Mouse (Mus musculus) limb, embryonic 12.5 days (tissue): ENCODE measurements at regions not wholly inside any gene's neighbourhood (a gene's known extent, or its start where the extent isn't known, plus 50 kb on each side); places are given as distances from the start of the nearest gene placed in this dataset.
"Not testable (repeated sequence)": the region's sequence is repeated elsewhere in the genome, so short reads cannot be mapped to it uniquely, and the experiment has no call there.

Experiments used
- ATAC-seq: fragments of 200-750 bp; cut with Nextera tagmentation; 2 replicates; pipeline ENCODE4 v1.8.0; 2017; ENCODE audit warnings: low read depth, moderate TSS enrichment; ENCODE audit not compliant: insufficient number of reproducible peaks, insufficient read depth, low FRiP score, low TSS enrichment
- H3K27ac ChIP-seq: fragments of 300-500 bp; sonication (generic); 2 replicates; pipeline ENCODE4 v1.5.1; 2016; ENCODE audit warnings: mild to moderate bottlenecking, moderate library complexity
- H3K27me3 ChIP-seq: fragments of 300-500 bp; sonication (generic); 2 replicates; pipeline ENCODE4 v1.6.1; 2016; ENCODE audit warnings: mild to moderate bottlenecking, moderate library complexity
- H3K36me3 ChIP-seq: fragments of 300-500 bp; sonication (generic); 2 replicates; pipeline ENCODE4 v1.6.1; 2016; ENCODE audit warnings: mild to moderate bottlenecking, moderate library complexity
- H3K4me1 ChIP-seq: fragments of 300-500 bp; sonication (generic); replicated peaks from 2 replicates; pipeline ENCODE4 v1.6.1; 2016
- H3K4me2 ChIP-seq: fragments of 300-500 bp; sonication (generic); 2 replicates; pipeline ENCODE4 v1.6.1; 2016; ENCODE audit warnings: mild to moderate bottlenecking, moderate library complexity
- H3K4me3 ChIP-seq: fragments of 300-500 bp; sonication (generic); replicated peaks from 2 replicates; pipeline ENCODE4 v1.5.1; 2016; ENCODE audit warnings: mild to moderate bottlenecking
- H3K9ac ChIP-seq: fragments of 300-500 bp; sonication (generic); replicated peaks from 2 replicates; pipeline ENCODE4 v1.6.1; 2016; ENCODE audit warnings: mild to moderate bottlenecking, moderate library complexity
- H3K9me3 ChIP-seq: fragments of 300-500 bp; sonication (generic); 2 replicates; pipeline ENCODE4 v1.6.1; 2016; ENCODE audit warnings: mild to moderate bottlenecking, moderate library complexity
- whole genome bisulfite sequencing: fragments of 180-500 bp; shearing (Covaris S2); methylation state at CpG from one replicate; pipeline ENCODE4 v1.1.7; 2016; 5-methylcytosine and 5-hydroxymethylcytosine counted together

DNA sequence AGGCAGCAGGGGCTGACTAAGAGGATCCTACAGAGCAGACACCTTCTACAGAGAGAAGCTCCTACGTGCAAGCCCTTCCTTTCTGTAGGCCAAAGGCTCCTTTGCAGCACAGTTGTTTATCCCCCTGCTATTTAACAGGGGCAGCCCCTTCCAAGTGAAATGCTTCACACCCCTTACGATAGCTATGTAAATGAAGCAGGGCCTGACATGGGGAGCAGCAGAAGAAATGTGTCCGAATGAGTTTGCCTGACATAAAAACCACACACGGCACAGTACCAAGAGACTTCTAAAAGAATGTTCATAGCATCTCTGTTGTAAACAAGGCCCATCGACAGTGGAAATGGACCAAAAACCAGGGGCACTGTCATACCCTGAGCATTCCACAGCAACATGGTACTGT lies 259.3 kb upstream of the Smim15 start:
- Histone ChIP-seq H3K4me3 (no peak overlapping the region), H3K4me2 (no peak overlapping the region), H3K27me3 (no peaks in the 10 kb centered on the region), H3K36me3 (peaks cover 5% of the 10 kb centered on the region), H3K9me3 (no peaks in the 10 kb centered on the region), H3K4me1 (peaks cover 3% of the 10 kb centered on the region; the same call in 1 of the 2 replicates), H3K27ac (no peak overlapping the region), H3K9ac (no peak overlapping the region)
- 49% methylated on average over 5 of the region's 5 CpGs for WGBS
- no peak for ATAC-seq

- no peak for ATAC-seq
- Histone ChIP-seq H3K36me3 (no peaks in the 10 kb centered on the region), H3K27ac (no peak overlapping the region), H3K27me3 (no peaks in the 10 kb centered on the region), H3K9me3 (no peaks in the 10 kb centered on the region), H3K9ac (no peak overlapping the region), H3K4me2 (no peak overlapping the region), H3K4me1 (no peaks in the 10 kb centered on the region), H3K4me3 (no peak overlapping the region)
- 92% methylated on average over 8 of the region's 8 CpGs for WGBS
Measured at GRCm38 (mm10) chr13:107781741-107782140, 262.5 kb upstream of the Smim15 start.

DNA sequence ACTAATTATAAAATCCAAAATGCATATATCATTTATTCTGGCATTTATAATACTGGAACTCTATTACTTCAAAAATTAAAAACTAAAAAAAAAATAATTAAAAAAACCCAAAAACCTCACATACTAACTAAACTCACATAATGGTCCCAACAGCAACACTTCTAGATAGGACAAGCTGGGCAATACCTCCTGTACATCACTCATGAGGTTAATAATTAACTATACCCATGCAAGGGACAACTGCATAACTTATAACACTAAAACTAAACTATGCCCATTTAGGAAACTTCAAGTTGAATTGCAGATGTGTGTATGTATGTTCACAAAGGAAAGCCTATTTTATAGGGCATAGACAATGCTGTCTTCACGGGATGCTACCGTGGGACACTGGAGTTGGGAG lies 263.0 kb upstream of the Smim15 start:
- Histone ChIP-seq H3K4me1 (no peaks in the 10 kb centered on the region), H3K27me3 (no peaks in the 10 kb centered on the region), H3K9ac (no peak overlapping the region), H3K4me2 (no peak overlapping the region), H3K9me3 (no peaks in the 10 kb centered on the region), H3K27ac (no peak overlapping the region), H3K36me3 (no peaks in the 10 kb centered on the region), H3K4me3 (no peak overlapping the region)
- ATAC-seq = no peak
- 92% methylated on average over 2 of the region's 2 CpGs for WGBS

- no peak for ATAC-seq
Measured at GRCm38 (mm10) chr13:107779591-107779990, 264.7 kb upstream of the Smim15 start.

GRCm38 (mm10) chr13:107774499-107774898 lies 269.7 kb upstream of the Smim15 start:
- H3K9me3 ChIP-seq, ATAC-seq, H3K9ac ChIP-seq, H3K27me3 ChIP-seq, H3K4me1 ChIP-seq, H3K36me3 ChIP-seq, H3K4me2 ChIP-seq, H3K4me3 ChIP-seq, H3K27ac ChIP-seq: not testable (repeated sequence)
- WGBS = 97% methylated on average over 19 of the region's 19 CpGs

More at GRCm38 (mm10) chr13:107779591-107779990, 264.7 kb upstream of the Smim15 start:
- Histone ChIP-seq H3K4me3 (no peak overlapping the region), H3K9ac (no peak overlapping the region), H3K36me3 (no peaks in the 10 kb centered on the region), H3K4me2 (no peak overlapping the region), H3K4me1 (no peaks in the 10 kb centered on the region), H3K9me3 (no peaks in the 10 kb centered on the region), H3K27me3 (no peaks in the 10 kb centered on the region), H3K27ac (no peak overlapping the region)
- 100% methylated on average over 4 of the region's 4 CpGs for WGBS

DNA sequence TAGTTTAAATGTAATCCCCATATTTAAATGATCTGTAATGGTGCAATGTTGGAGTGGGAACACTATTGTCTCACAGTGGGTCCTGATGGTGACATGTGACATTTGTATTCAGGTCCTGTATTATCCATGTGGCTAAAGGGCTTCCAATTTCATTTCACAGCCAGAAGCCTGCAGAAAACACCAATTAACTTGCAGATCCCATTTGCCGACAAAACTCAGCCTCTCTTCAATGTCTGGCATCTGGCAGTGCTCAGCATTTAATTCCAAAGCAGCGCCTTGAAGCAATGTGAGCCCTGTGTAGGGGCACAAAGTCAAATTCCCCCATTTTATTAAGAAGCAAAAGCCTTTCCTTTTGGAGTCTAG lies 277.0 kb upstream of the Smim15 start:
- H3K9ac ChIP-seq = no peak overlapping the region
- ATAC-seq = no peak
- H3K4me1 ChIP-seq = peaks cover 20% of the 10 kb centered on the region
- no peaks in the 10 kb centered on the region for H3K9me3 ChIP-seq
- H3K36me3 ChIP-seq = peaks cover 6% of the 10 kb centered on the region
- H3K27me3 ChIP-seq = peaks cover 3% of the 10 kb centered on the region; the same call in 1 of the 2 replicates
- no peak overlapping the region for H3K4me2 ChIP-seq
- H3K4me3 ChIP-seq = no peak overlapping the region
- no peak overlapping the region for H3K27ac ChIP-seq
- WGBS = 17% methylated on average over 2 of the region's 2 CpGs

GRCm38 (mm10) chr13:107766397-107767261 lies 277.6 kb upstream of the Smim15 start:
- no peak overlapping the region for H3K4me2 ChIP-seq
- H3K4me3 ChIP-seq = no peak overlapping the region
- no peaks in the 10 kb centered on the region for H3K9me3 ChIP-seq
- H3K36me3 ChIP-seq = peaks cover 6% of the 10 kb centered on the region
- H3K27me3 ChIP-seq = peaks cover 3% of the 10 kb centered on the region; the same call in 1 of the 2 replicates
- H3K27ac ChIP-seq = no peak overlapping the region
- H3K4me1 ChIP-seq = peaks cover 20% of the 10 kb centered on the region
- no peak overlapping the region for H3K9ac ChIP-seq
- no peak for ATAC-seq
- WGBS = 35% methylated on average over 13 of the region's 13 CpGs

GRCm38 (mm10) chr13:107763911-107764310 lies 280.3 kb upstream of the Smim15 start:
- no peak for ATAC-seq
- 94% methylated on average over 5 of the region's 5 CpGs for WGBS

DNA sequence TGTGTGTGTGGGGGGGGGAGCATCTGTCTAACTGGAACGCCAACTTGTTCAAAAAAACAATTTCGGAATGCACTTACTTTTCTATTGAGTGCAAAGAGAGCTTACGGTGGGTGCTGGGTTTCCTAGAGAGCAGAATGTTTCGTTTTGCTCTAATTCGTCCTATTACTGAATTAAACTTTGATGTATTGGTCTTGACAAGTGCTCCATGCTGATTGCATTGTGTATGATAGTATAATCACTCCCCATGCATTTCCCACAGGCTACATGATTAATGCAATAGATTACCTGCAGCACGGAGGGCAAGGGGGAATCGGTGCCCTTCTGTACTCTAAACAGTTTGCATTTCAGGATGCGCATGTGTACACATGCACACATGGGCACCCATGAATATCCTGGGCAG lies 283.7 kb upstream of the Smim15 start:
- no peak overlapping the region for H3K27ac ChIP-seq
- WGBS = 88% methylated on average over 8 of the region's 8 CpGs

More at GRCm38 (mm10) chr13:107763911-107764310, 280.3 kb upstream of the Smim15 start:
- Histone ChIP-seq H3K4me1 (peaks cover 20% of the 10 kb centered on the region), H3K27me3 (peaks cover 3% of the 10 kb centered on the region; the same call in 1 of the 2 replicates), H3K27ac (no peak overlapping the region), H3K4me2 (no peak overlapping the region), H3K9ac (no peak overlapping the region), H3K4me3 (no peak overlapping the region), H3K9me3 (no peaks in the 10 kb centered on the region), H3K36me3 (no peaks in the 10 kb centered on the region)

DNA sequence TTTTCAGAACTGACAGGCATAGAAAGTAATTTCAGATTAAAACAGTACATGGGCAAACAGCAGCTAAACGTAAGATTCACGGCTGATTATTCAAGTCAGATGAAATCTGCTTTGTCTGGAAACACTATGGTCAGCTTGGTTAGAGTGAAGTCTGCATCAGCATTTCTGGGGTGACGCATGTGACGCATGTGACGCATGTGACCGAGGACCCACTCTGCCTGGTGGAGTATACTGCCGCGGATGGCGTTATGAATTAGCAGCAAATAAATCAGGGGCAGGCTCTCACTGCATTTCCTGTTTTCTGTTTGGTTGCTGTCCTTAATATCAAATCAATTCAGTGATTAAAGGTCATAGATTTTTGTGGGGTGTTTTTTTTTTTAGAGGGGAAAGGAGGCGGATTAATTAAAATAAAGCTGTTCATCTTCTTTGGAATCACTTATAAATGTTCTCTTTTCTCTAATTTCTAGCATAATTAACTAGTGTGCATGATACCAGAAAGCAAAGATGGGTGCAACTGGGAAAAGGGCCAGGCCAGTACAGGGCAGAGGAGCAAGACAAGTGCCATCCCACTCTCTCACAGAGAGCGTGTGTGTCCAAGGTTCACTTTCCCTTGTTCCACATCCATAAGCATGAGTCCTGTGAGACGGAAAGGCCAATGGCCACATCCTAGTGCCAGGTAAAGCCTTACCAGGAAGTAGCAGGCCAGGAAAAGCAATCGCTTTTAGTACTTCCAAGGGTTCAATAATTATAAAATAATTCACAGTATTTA lies 285.7 kb upstream of the Smim15 start:
- no peak overlapping the region for H3K27ac ChIP-seq
- H3K27me3 ChIP-seq = no peaks in the 10 kb centered on the region
- no peak overlapping the region for H3K4me2 ChIP-seq
- H3K4me1 ChIP-seq = no peaks in the 10 kb centered on the region
- no peaks in the 10 kb centered on the region for H3K9me3 ChIP-seq
- WGBS = 87% methylated on average over 13 of the region's 13 CpGs
- no peak overlapping the region for H3K9ac ChIP-seq
- H3K4me3 ChIP-seq = no peak overlapping the region
- peaks cover 4% of the 10 kb centered on the region; the same call in 1 of the 2 replicates for H3K36me3 ChIP-seq
- no peak for ATAC-seq

More for the DNA sequence above, 283.7 kb upstream of the Smim15 start:
- H3K36me3 ChIP-seq = peaks cover 4% of the 10 kb centered on the region; the same call in 1 of the 2 replicates
- H3K4me2 ChIP-seq = no peak overlapping the region
- H3K4me3 ChIP-seq = no peak overlapping the region
- no peak for ATAC-seq
- no peaks in the 10 kb centered on the region for H3K4me1 ChIP-seq
- no peak overlapping the region for H3K9ac ChIP-seq
- H3K27me3 ChIP-seq = peaks cover 3% of the 10 kb centered on the region; the same call in 1 of the 2 replicates
- no peaks in the 10 kb centered on the region for H3K9me3 ChIP-seq

- Histone ChIP-seq H3K4me1 (no peaks in the 10 kb centered on the region), H3K4me3 (no peak overlapping the region), H3K9ac (no peak overlapping the region), H3K4me2 (no peak overlapping the region), H3K36me3 (peaks cover 4% of the 10 kb centered on the region; the same call in 1 of the 2 replicates), H3K9me3 (no peaks in the 10 kb centered on the region), H3K27me3 (no peaks in the 10 kb centered on the region), H3K27ac (no peak overlapping the region)
- 64% methylated on average over 3 of the region's 3 CpGs for WGBS
- no peak for ATAC-seq
Measured at GRCm38 (mm10) chr13:107752745-107753144, 291.5 kb upstream of the Smim15 start.
